Mouse (Mus musculus) 3T3-L1 (cell line): Measurements from ENCODE around the gene Bnc2.

Source experiments
- DNase-seq: peaks from one replicate; pipeline ENCODE4 v3.0.0-alpha.2; 2015; ENCODE audit warnings: low read depth, low spot score

Gene Bnc2

GRCm38 (mm10) chr4:84324371-84324770 lies 350.7 kb downstream of the Bnc2 start:
- DNase-seq: no peak

GRCm38 (mm10) chr4:84321598-84321997 lies 353.5 kb downstream of the Bnc2 start:
- DNase-seq: no peak

- no peak for DNase-seq
These were observed 357.7 kb downstream of the Bnc2 start for GRCm38 (mm10) chr4:84317421-84317820.

- no peak for DNase-seq
These were observed 363.7 kb downstream of the Bnc2 start for GRCm38 (mm10) chr4:84311371-84311770.

GRCm38 (mm10) chr4:84310851-84311250 lies 364.2 kb downstream of the Bnc2 start:
- no peak for DNase-seq

- DNase-seq: no peak
These were observed 366.7 kb downstream of the Bnc2 start for GRCm38 (mm10) chr4:84308226-84308862.

GRCm38 (mm10) chr4:84306928-84307606 lies 368.0 kb downstream of the Bnc2 start:
- DNase-seq: no peak

GRCm38 (mm10) chr4:84302949-84303348 lies 372.1 kb downstream of the Bnc2 start:
- no peak for DNase-seq

- DNase-seq: no peak
These were observed 389.9 kb downstream of the Bnc2 start for GRCm38 (mm10) chr4:84285153-84285552.

GRCm38 (mm10) chr4:84282651-84283050 lies 392.4 kb downstream of the Bnc2 start:
- DNase-seq: peak; percentile 49

- no peak for DNase-seq
These were observed 396.9 kb downstream of the Bnc2 start for GRCm38 (mm10) chr4:84278156-84278555.

GRCm38 (mm10) chr4:84276081-84276480 lies 399.0 kb downstream of the Bnc2 start:
- no peak for DNase-seq

GRCm38 (mm10) chr4:84274158-84274557 lies 400.9 kb downstream of the Bnc2 start:
- DNase-seq: no peak

GRCm38 (mm10) chr4:84272867-84273266 lies 402.2 kb downstream of the Bnc2 start:
- peak; percentile 5 for DNase-seq

GRCm38 (mm10) chr4:84269845-84270244 lies 405.2 kb downstream of the Bnc2 start:
- no peak for DNase-seq

GRCm38 (mm10) chr4:84247356-84247755 lies 427.7 kb downstream of the Bnc2 start:
- DNase-seq: no peak

GRCm38 (mm10) chr4:84232346-84232745 lies 442.7 kb downstream of the Bnc2 start:
- no peak for DNase-seq

GRCm38 (mm10) chr4:84231251-84231650 lies 443.8 kb downstream of the Bnc2 start:
- DNase-seq: peak; percentile 80

- no peak for DNase-seq
These were observed 445.7 kb downstream of the Bnc2 start for GRCm38 (mm10) chr4:84229189-84229960.

GRCm38 (mm10) chr4:84228551-84228950 lies 446.5 kb downstream of the Bnc2 start:
- no peak for DNase-seq
